Mouse (Mus musculus): ENCODE results near the gene Olfr9. TPM values are rescaled to one million over a fixed set of nuclear protein-coding genes. Genes with fewer than 3 reads are reported as not detected.
"Not testable (repeated sequence)": the region's sequence is repeated elsewhere in the genome, so short reads cannot be mapped to it uniquely, and the experiment has no call there.

The Olfr9 gene
- polyA plus RNA-seq, 1 experiment from 2014 or later: not detected

DNA sequence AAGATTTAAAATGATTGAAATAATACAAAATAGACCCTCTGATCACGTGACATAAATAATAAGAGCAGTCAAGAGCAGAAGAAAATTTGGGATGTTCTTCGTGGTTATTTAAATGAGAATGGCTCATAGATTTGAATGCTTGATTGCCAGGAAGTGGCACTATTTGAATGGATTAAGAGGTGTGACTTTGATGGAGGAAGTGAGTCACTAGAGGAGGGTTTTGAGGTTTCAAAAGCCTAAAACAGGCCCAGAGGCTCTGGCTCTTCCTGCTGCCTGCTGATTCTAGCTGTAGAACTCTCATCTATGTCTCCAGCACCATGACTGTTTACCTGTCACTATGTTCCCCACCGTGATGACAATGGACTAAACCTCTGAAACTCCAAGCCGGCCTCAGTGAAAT, 16.4 kb upstream of the Olfr9 start:
- no peak overlapping the region for H3K4me3 ChIP-seq (ENCODE audit: low read depth, low read length)
- no peaks in the 10 kb centered on the region for H3K36me3 ChIP-seq (ENCODE audit: control insufficient read depth, insufficient read depth)
- WGBS: 74% methylated on average over 4 of the region's 4 CpGs
- no peak for ATAC-seq
- H3K9ac ChIP-seq (ENCODE audit: low read depth, low read length): no peak overlapping the region
- no peaks in the 10 kb centered on the region for H3K9me3 ChIP-seq (ENCODE audit: control insufficient read depth)
- H3K4me2 ChIP-seq (replicated peaks; ENCODE audit: low read depth): no peak overlapping the region
- 0 out of 2 replicates have a peak, but pooled peaks cover 3% of the 10 kb centered on the region for H3K4me1 ChIP-seq (replicated peaks; ENCODE audit: control insufficient read depth, insufficient read depth, low read length)
- no peak for TF ChIP-seq CTCF (IDR thresholded peaks at IDR 0.05; ENCODE audit: low read depth)
- no peak overlapping the region for H3K27ac ChIP-seq (ENCODE audit: low read depth, low read length)
- H3K27me3 ChIP-seq (replicated peaks; ENCODE audit: control insufficient read depth, insufficient read depth, low read length): no peaks in the 10 kb centered on the region

DNA sequence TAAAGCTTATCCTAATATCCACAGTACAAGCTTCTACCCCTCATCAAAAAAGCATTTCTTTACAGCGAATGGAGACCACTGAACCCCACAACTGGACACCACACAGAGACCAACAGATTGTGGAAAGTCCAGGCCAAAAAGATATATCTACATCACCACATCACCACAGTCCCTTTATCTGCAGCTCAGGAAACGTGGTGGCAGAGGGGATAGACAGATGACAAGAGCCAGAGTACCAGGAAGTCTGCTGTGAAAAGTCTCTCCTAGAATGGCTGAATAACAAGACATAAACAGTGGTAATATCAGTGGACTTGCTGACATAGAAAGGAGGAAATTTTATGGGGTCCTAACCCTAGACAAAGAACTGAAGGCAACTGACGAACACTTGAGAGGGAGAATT, 12.8 kb upstream of the Olfr9 start:
- Histone ChIP-seq H3K27ac (ENCODE audit: low read depth, low read length) (no peak overlapping the region), H3K4me2 (replicated peaks; ENCODE audit: low read depth) (no peak overlapping the region), H3K9ac (ENCODE audit: low read depth, low read length) (no peak overlapping the region), H3K36me3 (ENCODE audit: control insufficient read depth, insufficient read depth) (no peaks in the 10 kb centered on the region), H3K9me3 (ENCODE audit: control insufficient read depth) (no peaks in the 10 kb centered on the region), H3K27me3 (replicated peaks; ENCODE audit: control insufficient read depth, insufficient read depth, low read length) (no peaks in the 10 kb centered on the region), H3K4me3 (ENCODE audit: low read depth, low read length) (no peak overlapping the region), H3K4me1 (replicated peaks; ENCODE audit: control insufficient read depth, insufficient read depth, low read length) (no peaks in the 10 kb centered on the region)
- 57% methylated on average over 3 of the region's 3 CpGs for WGBS
- TF ChIP-seq CTCF (IDR thresholded peaks at IDR 0.05; ENCODE audit: low read depth): no peak
- ATAC-seq: no peak

GRCm38 (mm10) chr10:128977522-128978114, 11.6 kb upstream of the Olfr9 start:
- TF ChIP-seq CTCF (IDR thresholded peaks at IDR 0.05; ENCODE audit: low read depth): peak; percentile 97
- WGBS: 25% methylated on average over 9 of the region's 9 CpGs
- Histone ChIP-seq H3K4me1 (replicated peaks; ENCODE audit: control insufficient read depth, insufficient read depth, low read length) (no peaks in the 10 kb centered on the region), H3K9ac (ENCODE audit: low read depth, low read length) (no peak overlapping the region), H3K9me3 (ENCODE audit: control insufficient read depth) (no peaks in the 10 kb centered on the region), H3K27ac (ENCODE audit: low read depth, low read length) (no peak overlapping the region), H3K36me3 (ENCODE audit: control insufficient read depth, insufficient read depth) (no peaks in the 10 kb centered on the region), H3K27me3 (replicated peaks; ENCODE audit: control insufficient read depth, insufficient read depth, low read length) (no peaks in the 10 kb centered on the region), H3K4me2 (replicated peaks; ENCODE audit: low read depth) (no peak overlapping the region), H3K4me3 (ENCODE audit: low read depth, low read length) (no peak overlapping the region)
- ATAC-seq: peak; percentile 63

GRCm38 (mm10) chr10:128980644-128981365, 8.4 kb upstream of the Olfr9 start:
- WGBS: 53% methylated on average over 3 of the region's 3 CpGs
- Histone ChIP-seq H3K4me1 (replicated peaks; ENCODE audit: control insufficient read depth, insufficient read depth, low read length) (no peaks in the 10 kb centered on the region), H3K4me2 (replicated peaks; ENCODE audit: low read depth) (no peak overlapping the region), H3K36me3 (ENCODE audit: control insufficient read depth, insufficient read depth) (no peaks in the 10 kb centered on the region), H3K27ac (ENCODE audit: low read depth, low read length) (no peak overlapping the region), H3K4me3 (ENCODE audit: low read depth, low read length) (no peak overlapping the region), H3K9ac (ENCODE audit: low read depth, low read length) (no peak overlapping the region), H3K9me3 (ENCODE audit: control insufficient read depth) (no peaks in the 10 kb centered on the region), H3K27me3 (replicated peaks; ENCODE audit: control insufficient read depth, insufficient read depth, low read length) (no peaks in the 10 kb centered on the region)
- no peak for TF ChIP-seq CTCF (IDR thresholded peaks at IDR 0.05; ENCODE audit: low read depth)
- ATAC-seq: peak; percentile 17; the same call in 1 of the 2 replicates

GRCm38 (mm10) chr10:128990129-128990850, 1.1 kb downstream of the Olfr9 start:
- not testable (repeated sequence) for ATAC-seq; H3K9me3 ChIP-seq (ENCODE audit: control insufficient read depth); H3K27me3 ChIP-seq (replicated peaks; ENCODE audit: control insufficient read depth, insufficient read depth, low read length); H3K4me3 ChIP-seq (ENCODE audit: low read depth, low read length); H3K4me2 ChIP-seq (replicated peaks; ENCODE audit: low read depth); H3K9ac ChIP-seq (ENCODE audit: low read depth, low read length); H3K4me1 ChIP-seq (replicated peaks; ENCODE audit: control insufficient read depth, insufficient read depth, low read length); H3K27ac ChIP-seq (ENCODE audit: low read depth, low read length); H3K36me3 ChIP-seq (ENCODE audit: control insufficient read depth, insufficient read depth)
- WGBS: 65% methylated on average over 7 of the region's 10 CpGs

- no peak for TF ChIP-seq CTCF (IDR thresholded peaks at IDR 0.05; ENCODE audit: low read depth)
- no peaks in the 10 kb centered on the region for H3K4me1 ChIP-seq (replicated peaks; ENCODE audit: control insufficient read depth, insufficient read depth, low read length)
- no peak overlapping the region for H3K27ac ChIP-seq (ENCODE audit: low read depth, low read length)
- no peak overlapping the region for H3K9ac ChIP-seq (ENCODE audit: low read depth, low read length)
- no peaks in the 10 kb centered on the region for H3K9me3 ChIP-seq (ENCODE audit: control insufficient read depth)
- H3K4me3 ChIP-seq (ENCODE audit: low read depth, low read length): no peak overlapping the region
- no peak overlapping the region for H3K4me2 ChIP-seq (replicated peaks; ENCODE audit: low read depth)
- no peak for ATAC-seq
- no peaks in the 10 kb centered on the region for H3K36me3 ChIP-seq (ENCODE audit: control insufficient read depth, insufficient read depth)
- no peaks in the 10 kb centered on the region for H3K27me3 ChIP-seq (replicated peaks; ENCODE audit: control insufficient read depth, insufficient read depth, low read length)
These were observed 1.8 kb downstream of the Olfr9 start for GRCm38 (mm10) chr10:128990994-128991393.
